Mouse (Mus musculus): ENCODE measurements around the gene Adgrl3.

DNA sequence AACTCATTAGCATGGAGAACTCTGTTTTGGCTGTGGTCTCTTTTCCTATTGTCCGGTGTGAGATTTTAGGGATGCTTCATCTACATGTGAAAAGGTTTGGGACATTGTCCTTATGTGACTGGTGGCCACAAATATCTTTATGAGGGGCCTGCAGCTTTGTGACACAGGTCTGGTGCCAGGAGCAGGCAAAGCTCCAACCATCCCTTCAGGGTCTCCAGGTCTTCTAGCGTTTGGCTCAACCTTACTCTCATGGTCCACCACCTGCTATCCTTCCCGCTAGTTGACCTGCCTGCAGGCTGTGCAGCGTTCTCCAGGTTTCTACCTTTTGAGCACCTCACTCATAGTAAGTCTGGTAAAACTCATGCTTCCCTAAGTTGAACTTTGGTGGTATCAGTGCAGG is 77.2 kb downstream of the Adgrl3 start:
- no peak for TF ChIP-seq POLR2A (IDR thresholded peaks at IDR 0.05; ENCODE audit: extremely low read depth, insufficient read depth, low read length)
- no peak for TF ChIP-seq CTCF (IDR thresholded peaks at IDR 0.05; ENCODE audit: extremely low read depth, insufficient read depth, low read length)
